Mouse (Mus musculus) limb, embryonic 11.5 days (tissue): ENCODE data around the gene Fam136a. TPM values are rescaled to one million over a fixed set of nuclear protein-coding genes. Genes with fewer than 3 reads are reported as not detected.
"Not testable (repeated sequence)": the region's sequence is repeated elsewhere in the genome, so short reads cannot be mapped to it uniquely, and the experiment has no call there.

Experiments used
- ATAC-seq: fragments of 200-750 bp; cut with Nextera tagmentation; 2 replicates; pipeline ENCODE4 v1.8.0; 2017; ENCODE audit warnings: low read depth; ENCODE audit not compliant: insufficient number of reproducible peaks, low FRiP score, low TSS enrichment
- DNase-seq: peaks from one replicate; pipeline ENCODE4 v3.0.0-alpha.2; 2015; ENCODE audit warnings: low spot score
- H3K27ac ChIP-seq: fragments of 300-500 bp; sonication (generic); replicated peaks from 2 replicates; pipeline ENCODE4 v1.5.1; 2014; ENCODE audit warnings: low read depth, mild to moderate bottlenecking, low read length
- H3K27me3 ChIP-seq: fragments of 300-500 bp; sonication (generic); 2 replicates; pipeline ENCODE4 v1.6.1; 2014; ENCODE audit warnings: mild to moderate bottlenecking, low read length, mixed read lengths; ENCODE audit not compliant: control insufficient read depth, insufficient read depth
- H3K36me3 ChIP-seq: fragments of 300-500 bp; sonication (generic); 2 replicates; pipeline ENCODE4 v1.6.1; 2014; ENCODE audit warnings: mild to moderate bottlenecking, low read length, moderate library complexity, mixed read lengths; ENCODE audit not compliant: control insufficient read depth, insufficient read depth
- H3K4me1 ChIP-seq: fragments of 300-500 bp; sonication (generic); 2 replicates; pipeline ENCODE4 v1.6.1; 2014; ENCODE audit warnings: low read length, mixed read lengths; ENCODE audit not compliant: control insufficient read depth, insufficient read depth
- H3K4me2 ChIP-seq: fragments of 300-500 bp; sonication (generic); 2 replicates; pipeline ENCODE4 v1.6.1; 2014; ENCODE audit warnings: low read depth, mild to moderate bottlenecking, moderate library complexity; ENCODE audit not compliant: severe bottlenecking
- H3K4me3 ChIP-seq: fragments of 300-500 bp; sonication (generic); 2 replicates; pipeline ENCODE4 v1.5.1; 2014; ENCODE audit warnings: low read depth, low read length
- H3K9ac ChIP-seq: fragments of 300-500 bp; sonication (generic); 2 replicates; pipeline ENCODE4 v1.6.1; 2014; ENCODE audit warnings: mild to moderate bottlenecking, low read length
- H3K9me3 ChIP-seq: fragments of 300-500 bp; sonication (generic); 2 replicates; pipeline ENCODE4 v1.6.1; 2016; ENCODE audit warnings: low read length; ENCODE audit not compliant: control insufficient read depth
- WGBS: fragments of 180-500 bp; shearing (Covaris S2); extraction: QIAGEN DNeasy Blood & Tissue Kit; methylation state at CpG from one replicate; pipeline ENCODE4 v1.1.7; 2014; 5-methylcytosine and 5-hydroxymethylcytosine counted together
- polyA plus RNA-seq: library from polyadenylated mRNA; unstranded; fragments of >200 nt; fragmentation: Nextera tagmentation; extraction: Ambion mirVana; gene quantifications from 2 replicates; pipeline ENCODE4 v1.2.1, GENCODE M21; 2014

The Fam136a gene
- polyA plus RNA-seq, 1 experiment from 2014 or later, result 171 TPM

DNA sequence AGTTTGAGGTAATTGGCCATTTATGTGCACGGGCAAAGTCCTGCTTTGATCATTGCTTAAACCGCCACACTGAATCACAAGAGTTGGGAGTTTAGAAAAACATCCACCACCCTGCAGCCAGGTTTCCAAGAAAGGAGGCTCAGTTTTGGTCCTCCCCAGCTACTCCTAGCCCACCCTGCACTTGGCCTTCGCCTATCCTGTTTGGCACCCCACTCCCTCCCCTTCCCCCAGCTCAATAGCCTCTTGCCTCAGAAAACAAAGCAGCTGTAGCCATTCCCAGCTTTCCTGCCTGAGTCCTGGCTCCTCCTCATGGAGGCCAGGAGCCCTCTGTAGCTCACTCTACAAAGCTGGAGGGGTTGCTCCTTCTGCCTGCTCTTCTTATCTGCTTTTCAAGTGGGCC is 37.1 kb upstream of the Fam136a start:
- Histone ChIP-seq H3K27ac (no peak overlapping the region), H3K4me2 (no peak overlapping the region), H3K4me1 (no peaks in the 10 kb centered on the region)

DNA sequence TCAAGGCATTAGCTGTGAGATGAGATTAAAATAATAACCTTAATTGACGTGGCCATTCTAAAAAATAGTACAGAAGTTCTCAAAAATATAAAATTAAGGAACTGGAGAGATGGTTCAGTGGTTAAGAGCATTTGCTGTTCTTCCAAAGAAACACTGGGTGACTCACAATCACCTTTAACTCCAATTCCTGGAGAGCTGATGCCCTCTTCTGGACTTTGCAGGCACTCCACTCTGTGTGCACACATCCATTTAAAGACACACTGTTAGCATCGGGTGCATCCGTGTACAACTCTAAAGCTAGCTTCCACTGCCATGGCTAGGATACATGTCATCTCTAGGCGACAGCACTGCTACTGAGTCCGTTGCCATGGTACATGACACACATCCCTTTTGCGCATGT is 35.5 kb upstream of the Fam136a start:
- Histone ChIP-seq H3K36me3 (no peaks in the 10 kb centered on the region), H3K27me3 (no peaks in the 10 kb centered on the region), H3K4me3 (no peak overlapping the region), H3K9me3 (no peaks in the 10 kb centered on the region; the same call in 1 of the 2 replicates), H3K4me1 (no peaks in the 10 kb centered on the region), H3K9ac (no peak overlapping the region), H3K4me2 (no peak overlapping the region), H3K27ac (no peak overlapping the region)
- no peak for ATAC-seq
- WGBS, result 92% methylated on average over 6 of the region's 6 CpGs
- DNase-seq, result no peak

More for the DNA sequence above, 37.1 kb upstream of the Fam136a start:
- 56% methylated on average over 3 of the region's 3 CpGs for WGBS
- ATAC-seq (no peak), DNase-seq (no peak)
- H3K9ac ChIP-seq, result no peak overlapping the region
- H3K9me3 ChIP-seq, result no peaks in the 10 kb centered on the region
- H3K4me3 ChIP-seq, result no peak overlapping the region
- no peaks in the 10 kb centered on the region for H3K36me3 ChIP-seq
- H3K27me3 ChIP-seq, result no peaks in the 10 kb centered on the region

GRCm38 (mm10) chr6:86335121-86335849 is 30.2 kb upstream of the Fam136a start:
- Histone ChIP-seq H3K4me3 (no peak overlapping the region), H3K27ac (no peak overlapping the region), H3K27me3 (no peaks in the 10 kb centered on the region), H3K4me1 (no peaks in the 10 kb centered on the region), H3K4me2 (no peak overlapping the region), H3K36me3 (no peaks in the 10 kb centered on the region), H3K9me3 (no peaks in the 10 kb centered on the region; the same call in 1 of the 2 replicates), H3K9ac (no peak overlapping the region)
- WGBS, result 85% methylated on average over 11 of the region's 11 CpGs
- ATAC-seq, result no peak
- DNase-seq, result no peak

- no peak for ATAC-seq
- DNase-seq, result no peak
Measured at GRCm38 (mm10) chr6:86335860-86336259, 29.6 kb upstream of the Fam136a start.

DNA sequence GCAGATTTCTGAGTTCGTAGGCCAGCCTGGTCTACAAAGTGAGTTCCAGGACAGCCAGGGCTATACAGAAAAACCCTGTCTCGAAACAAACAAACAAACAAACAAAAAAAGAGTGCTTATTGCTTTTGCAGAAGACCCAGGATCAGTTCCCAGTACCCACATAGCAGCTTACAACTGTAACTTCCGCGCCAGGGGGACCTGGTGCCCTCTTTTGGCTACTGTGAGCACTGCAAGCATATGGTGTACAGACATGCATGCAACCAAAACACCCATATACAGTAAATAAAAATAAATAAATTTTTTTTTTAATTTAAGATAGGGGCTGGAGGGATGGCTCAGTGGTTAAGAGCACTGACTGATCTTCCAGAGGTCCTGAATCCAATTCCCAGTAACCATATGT is 29.1 kb upstream of the Fam136a start:
- not testable (repeated sequence) for H3K4me2 ChIP-seq, H3K9ac ChIP-seq, ATAC-seq, H3K4me3 ChIP-seq, DNase-seq, H3K9me3 ChIP-seq, H3K36me3 ChIP-seq, H3K27ac ChIP-seq, H3K27me3 ChIP-seq, H3K4me1 ChIP-seq
- WGBS, result 84% methylated on average over 4 of the region's 4 CpGs

More at GRCm38 (mm10) chr6:86335860-86336259, 29.6 kb upstream of the Fam136a start:
- Histone ChIP-seq H3K4me1 (no peaks in the 10 kb centered on the region), H3K9me3 (no peaks in the 10 kb centered on the region; the same call in 1 of the 2 replicates), H3K27ac (no peak overlapping the region), H3K4me2 (no peak overlapping the region), H3K4me3 (no peak overlapping the region), H3K27me3 (no peaks in the 10 kb centered on the region), H3K9ac (no peak overlapping the region), H3K36me3 (no peaks in the 10 kb centered on the region)
- WGBS, result 81% methylated on average over 5 of the region's 5 CpGs

GRCm38 (mm10) chr6:86343656-86344055 is 21.8 kb upstream of the Fam136a start:
- H3K9me3 ChIP-seq, result no peaks in the 10 kb centered on the region
- no peaks in the 10 kb centered on the region for H3K27me3 ChIP-seq
- no peak overlapping the region for H3K27ac ChIP-seq
- H3K9ac ChIP-seq, result no peak overlapping the region
- no peak overlapping the region; the same call in 1 of the 2 replicates for H3K4me2 ChIP-seq
- DNase-seq (no peak), ATAC-seq (no peak)
- no peaks in the 10 kb centered on the region; the same call in 1 of the 2 replicates for H3K4me1 ChIP-seq
- no peaks in the 10 kb centered on the region for H3K36me3 ChIP-seq
- no peak overlapping the region for H3K4me3 ChIP-seq
- whole genome bisulfite sequencing, result 35% methylated on average over 7 of the region's 7 CpGs

- Histone ChIP-seq H3K36me3 (no peaks in the 10 kb centered on the region), H3K27me3 (no peaks in the 10 kb centered on the region), H3K9me3 (no peaks in the 10 kb centered on the region), H3K9ac (no peak overlapping the region), H3K27ac (no peak overlapping the region), H3K4me3 (no peak overlapping the region), H3K4me1 (no peaks in the 10 kb centered on the region; the same call in 1 of the 2 replicates), H3K4me2 (no peak overlapping the region)
- no peak for DNase-seq
- ATAC-seq, result no peak
- 62% methylated on average over 2 of the region's 2 CpGs for WGBS
Measured at GRCm38 (mm10) chr6:86346063-86346462, 19.4 kb upstream of the Fam136a start.

DNA sequence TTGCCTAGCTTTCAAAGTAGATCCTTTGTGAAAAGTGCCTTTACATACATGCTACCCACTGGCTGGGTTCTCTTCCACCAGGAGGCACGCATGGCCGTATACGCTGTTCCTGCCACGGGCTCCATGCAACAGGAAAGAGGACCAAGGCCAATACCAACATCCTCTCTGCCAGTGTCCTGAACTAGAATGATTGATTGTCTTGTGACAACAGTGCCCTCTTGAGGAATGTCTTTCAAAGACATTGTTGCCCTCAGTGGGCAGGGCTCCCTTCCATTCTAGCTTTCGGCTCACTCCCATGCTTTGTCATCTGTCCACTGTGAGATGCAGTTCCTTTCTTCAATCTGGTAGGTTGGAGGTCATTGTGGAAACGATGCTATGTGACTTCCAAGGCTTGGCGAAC is 16.2 kb upstream of the Fam136a start:
- no peak overlapping the region for H3K4me3 ChIP-seq
- no peak overlapping the region for H3K27ac ChIP-seq
- H3K27me3 ChIP-seq, result no peaks in the 10 kb centered on the region
- ATAC-seq, result no peak
- DNase-seq, result no peak
- whole genome bisulfite sequencing, result 70% methylated on average over 7 of the region's 7 CpGs
- H3K9me3 ChIP-seq, result no peaks in the 10 kb centered on the region
- no peaks in the 10 kb centered on the region for H3K36me3 ChIP-seq
- no peak overlapping the region for H3K4me2 ChIP-seq
- no peaks in the 10 kb centered on the region; the same call in 1 of the 2 replicates for H3K4me1 ChIP-seq
- H3K9ac ChIP-seq, result no peak overlapping the region

- H3K27ac ChIP-seq, result no peak overlapping the region
- no peak overlapping the region for H3K9ac ChIP-seq
- H3K9me3 ChIP-seq, result no peaks in the 10 kb centered on the region
- ATAC-seq (no peak), DNase-seq (no peak)
- no peak overlapping the region for H3K4me2 ChIP-seq
- WGBS, result 57% methylated on average over 3 of the region's 3 CpGs
- no peak overlapping the region for H3K4me3 ChIP-seq
- H3K36me3 ChIP-seq, result no peaks in the 10 kb centered on the region
- H3K27me3 ChIP-seq, result no peaks in the 10 kb centered on the region
- no peaks in the 10 kb centered on the region for H3K4me1 ChIP-seq
Measured at GRCm38 (mm10) chr6:86354948-86355347, 10.5 kb upstream of the Fam136a start.
